Mouse (Mus musculus) layer of hippocampus, adult 8-10 months (tissue): Measurements from ENCODE around the gene Nfe2l1. TPM values are rescaled to one million over a fixed set of nuclear protein-coding genes. Genes with fewer than 3 reads are reported as not detected.

Experiments used
- DNase-seq, 2 experiments: peaks; one replicate each; pipeline ENCODE4 v3.0.0; 2022; ENCODE audit warnings: low spot score in 2 of 2
- total RNA-seq, 4 experiments: library from RNA; stranded (reverse); gene quantifications; 2 replicates each; pipeline ENCODE4 v1.2.4; 2022

The Nfe2l1 gene
- total RNA-seq, 4 experiments from 2014 or later: 234 to 271 (median 260) TPM

- DNase-seq: no peak
Observed at GRCm38 (mm10) chr11:96848694-96849093, 18.9 kb upstream of the Nfe2l1 start.

- no peak for DNase-seq
Observed at GRCm38 (mm10) chr11:96847240-96847639, 17.5 kb upstream of the Nfe2l1 start.

- DNase-seq: no peak
Observed at GRCm38 (mm10) chr11:96843627-96844026, 13.9 kb upstream of the Nfe2l1 start.

GRCm38 (mm10) chr11:96840290-96840689 is 10.5 kb upstream of the Nfe2l1 start:
- peak; percentile 69 to 79 for DNase-seq

GRCm38 (mm10) chr11:96839877-96840276 is 10.1 kb upstream of the Nfe2l1 start:
- no peak for DNase-seq

- DNase-seq: no peak
Observed at GRCm38 (mm10) chr11:96839428-96839827, 9.7 kb upstream of the Nfe2l1 start.

GRCm38 (mm10) chr11:96838341-96838740 is 8.6 kb upstream of the Nfe2l1 start:
- DNase-seq: no peak

GRCm38 (mm10) chr11:96837298-96837697 is 7.5 kb upstream of the Nfe2l1 start:
- DNase-seq: no peak

- no peak for DNase-seq
Observed at GRCm38 (mm10) chr11:96834127-96834526, 4.4 kb upstream of the Nfe2l1 start.

- DNase-seq: no peak
Observed at GRCm38 (mm10) chr11:96832973-96833372, 3.2 kb upstream of the Nfe2l1 start.

- no peak for DNase-seq
Observed at GRCm38 (mm10) chr11:96832541-96832940, 2.8 kb upstream of the Nfe2l1 start.

- DNase-seq: no peak
Observed at GRCm38 (mm10) chr11:96831516-96831915, 1.7 kb upstream of the Nfe2l1 start.

- DNase-seq: no peak
Observed at GRCm38 (mm10) chr11:96830539-96831216, 910 bp upstream of the Nfe2l1 start.

GRCm38 (mm10) chr11:96829403-96829812 is 360 bp downstream of the Nfe2l1 start:
- DNase-seq: peak in 1 of 2 experiments; percentile 45

- DNase-seq: no peak
Observed at GRCm38 (mm10) chr11:96828881-96829280, 887 bp downstream of the Nfe2l1 start.

GRCm38 (mm10) chr11:96827917-96828316 is 1.9 kb downstream of the Nfe2l1 start:
- DNase-seq: no peak

GRCm38 (mm10) chr11:96827062-96827581 is 2.6 kb downstream of the Nfe2l1 start:
- no peak for DNase-seq

- DNase-seq: no peak
Observed at GRCm38 (mm10) chr11:96826481-96826880, 3.3 kb downstream of the Nfe2l1 start.

GRCm38 (mm10) chr11:96824783-96825495 is 4.8 kb downstream of the Nfe2l1 start:
- DNase-seq: no peak

- DNase-seq: peak; percentile 81 to 83
Observed at GRCm38 (mm10) chr11:96823880-96824782, 5.6 kb downstream of the Nfe2l1 start.

- DNase-seq: no peak
Observed at GRCm38 (mm10) chr11:96823471-96823837, 6.3 kb downstream of the Nfe2l1 start.
